Mouse (Mus musculus): ENCODE results near the gene Spsb2. TPM values are rescaled to one million over a fixed set of nuclear protein-coding genes. Genes with fewer than 3 reads are reported as not detected.

The Spsb2 gene
- total RNA-seq, 1 experiment, result 10.1 TPM

DNA sequence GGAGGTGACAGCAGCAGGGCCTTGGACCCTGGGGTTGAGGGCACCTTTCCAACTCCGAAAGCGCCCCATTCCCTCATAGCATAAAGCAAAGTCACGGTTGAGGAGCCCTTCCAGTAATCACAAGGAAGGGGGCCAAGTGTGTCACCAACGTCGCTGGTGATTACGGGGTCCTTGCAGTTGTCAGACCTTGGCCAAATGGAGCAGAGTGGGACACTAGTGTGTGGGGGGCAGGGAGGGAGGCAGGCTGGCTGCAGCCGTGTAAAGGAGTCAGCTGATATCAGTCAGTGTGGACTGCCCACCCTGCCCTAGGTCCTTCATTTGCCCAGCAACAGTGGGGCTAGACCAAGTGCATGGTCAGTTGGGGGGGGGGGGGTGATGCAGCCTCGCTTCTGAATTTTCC is 6.0 kb downstream of the Spsb2 start:
- Histone ChIP-seq H3K27ac (ENCODE audit: insufficient read depth, low read depth, low read length, poor library complexity, severe bottlenecking) (no peak overlapping the region), H3K4me1 (ENCODE audit: control insufficient read depth in 2 of 2, insufficient read depth in 2 of 2, low read length in 2 of 2, poor library complexity in 1 of 2) (peaks cover 0 to 20% of the 10 kb centered on the region in 2 experiments; a peak in 1 of 4 replicates), H3K9ac (ENCODE audit: insufficient read depth, low read depth, low read length, poor library complexity, severe bottlenecking) (no peak overlapping the region), H3K36me3 (ENCODE audit: control insufficient read depth, insufficient read depth, low read length, poor library complexity, severe bottlenecking) (peaks cover 54% of the 10 kb centered on the region), H3K4me3 (ENCODE audit: insufficient read depth in 1 of 2, low read depth in 1 of 2, low read length in 2 of 2, poor library complexity in 1 of 2, severe bottlenecking in 1 of 2) (peak overlapping the region in 1 of 2 experiments; percentile 83; a peak in 2 of 4 replicates), H3K9me3 (ENCODE audit: control insufficient read depth, insufficient read depth, low read depth, low read length) (no peaks in the 10 kb centered on the region)
- no peak for TF ChIP-seq MAFK (IDR thresholded peaks at IDR 0.05; ENCODE audit: insufficient read depth, low read depth, low read length)
- TF ChIP-seq CHD2 (IDR thresholded peaks at IDR 0.05; ENCODE audit: low read depth, low read length), result no peak
- no peak for TF ChIP-seq ZNF384 (IDR thresholded peaks at IDR 0.05; ENCODE audit: low read depth, low read length)
- no peak for TF ChIP-seq ZC3H11A (IDR thresholded peaks at IDR 0.05; ENCODE audit: borderline replicate concordance, low read depth, low read length)
- TF ChIP-seq HCFC1 (IDR thresholded peaks at IDR 0.05; ENCODE audit: borderline replicate concordance, insufficient read depth, low read length), result no peak
- DNase-seq (ENCODE audit: low read depth, low spot score), result no peak
- in situ Hi-C loops (cut with MboI; ENCODE audit: low sequenced_read_pairs in 2 of 2, unreplicated experiment in 2 of 2), result no loop called here

DNA sequence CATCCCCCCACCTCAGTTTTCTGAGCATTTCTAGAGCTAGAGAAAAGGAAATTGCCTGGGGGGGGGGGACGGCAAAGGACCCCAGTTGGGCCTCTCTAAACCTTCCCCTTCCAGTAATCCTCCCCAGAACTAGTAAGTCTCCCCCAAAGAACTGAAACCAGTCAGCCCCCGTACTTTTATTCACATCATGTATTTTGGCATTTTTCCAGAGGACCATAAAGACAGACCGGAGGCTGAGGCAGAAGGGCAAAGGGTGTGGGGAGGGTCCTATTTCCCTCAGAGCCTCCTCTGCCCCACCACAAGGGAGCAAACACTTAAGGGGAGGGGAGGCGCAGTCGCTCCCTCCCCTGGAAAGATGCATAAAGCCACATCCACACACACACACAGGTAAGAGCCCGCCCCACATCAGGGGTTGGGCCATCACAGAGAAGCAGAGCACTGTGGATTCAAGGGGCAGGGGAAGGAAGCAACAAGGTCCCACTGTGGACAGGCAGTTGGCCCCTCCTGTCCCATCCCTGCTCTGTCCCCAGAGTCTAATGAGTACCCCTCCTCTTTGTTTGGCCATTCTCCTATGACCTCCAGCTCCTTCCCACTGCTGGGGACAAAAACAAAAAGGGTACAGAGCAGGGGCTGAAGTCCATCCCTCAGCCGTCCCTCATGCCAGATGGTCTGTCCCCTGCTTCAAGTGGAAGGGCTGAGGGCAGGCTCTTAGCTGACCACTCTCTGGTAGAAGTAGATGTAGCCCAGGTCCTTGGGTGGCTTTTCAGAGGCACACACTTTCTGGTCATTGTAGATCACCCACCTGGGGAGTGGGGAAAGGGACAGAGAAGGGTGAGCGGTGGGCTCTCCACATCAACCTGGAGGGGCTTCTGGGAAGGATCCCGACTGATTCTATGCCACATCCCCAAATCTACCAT is 6.7 kb downstream of the Spsb2 start:
- Histone ChIP-seq H3K4me3 (ENCODE audit: insufficient read depth in 1 of 2, low read depth in 1 of 2, low read length in 2 of 2, poor library complexity in 1 of 2, severe bottlenecking in 1 of 2) (no peak overlapping the region), H3K36me3 (ENCODE audit: control insufficient read depth, insufficient read depth, low read length, poor library complexity, severe bottlenecking) (peaks cover 60% of the 10 kb centered on the region), H3K9me3 (ENCODE audit: control insufficient read depth, insufficient read depth, low read depth, low read length) (no peaks in the 10 kb centered on the region), H3K4me1 (ENCODE audit: control insufficient read depth in 2 of 2, insufficient read depth in 2 of 2, low read length in 2 of 2, poor library complexity in 1 of 2) (peaks cover 0 to 17% of the 10 kb centered on the region in 2 experiments; a peak in 1 of 4 replicates), H3K9ac (ENCODE audit: insufficient read depth, low read depth, low read length, poor library complexity, severe bottlenecking) (no peak overlapping the region), H3K27ac (ENCODE audit: insufficient read depth, low read depth, low read length, poor library complexity, severe bottlenecking) (no peak overlapping the region)
- DNase-seq (ENCODE audit: low read depth, low spot score), result no peak
- in situ Hi-C loops (cut with MboI; ENCODE audit: low sequenced_read_pairs in 2 of 2, unreplicated experiment in 2 of 2), result no loop called here
- no peak for TF ChIP-seq ZNF384 (IDR thresholded peaks at IDR 0.05; ENCODE audit: low read depth, low read length)
- no peak for TF ChIP-seq ZC3H11A (IDR thresholded peaks at IDR 0.05; ENCODE audit: borderline replicate concordance, low read depth, low read length)
- TF ChIP-seq CHD2 (IDR thresholded peaks at IDR 0.05; ENCODE audit: low read depth, low read length), result no peak
- TF ChIP-seq MAFK (IDR thresholded peaks at IDR 0.05; ENCODE audit: insufficient read depth, low read depth, low read length), result no peak
- TF ChIP-seq HCFC1 (IDR thresholded peaks at IDR 0.05; ENCODE audit: borderline replicate concordance, insufficient read depth, low read length), result no peak

DNA sequence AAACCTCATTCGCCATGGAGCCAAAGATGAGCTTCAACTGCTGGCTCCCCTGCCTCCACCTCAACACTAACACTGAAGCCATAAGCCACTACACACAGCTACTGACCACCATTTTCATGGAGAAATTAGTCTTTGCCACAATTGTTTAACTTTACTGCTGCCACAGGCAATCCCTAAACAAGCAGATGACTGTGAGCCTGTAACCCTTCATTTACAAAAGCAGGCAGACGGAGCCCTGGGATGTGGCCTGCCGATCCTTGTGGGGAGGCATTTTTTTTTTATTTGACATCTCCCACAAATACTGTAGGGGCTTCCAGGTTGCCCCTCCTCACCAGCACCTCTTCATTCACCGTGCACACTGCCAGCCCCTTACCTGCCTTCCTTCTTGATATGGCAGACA is 8.2 kb downstream of the Spsb2 start:
- Histone ChIP-seq H3K4me3 (ENCODE audit: insufficient read depth in 1 of 2, low read depth in 1 of 2, low read length in 2 of 2, poor library complexity in 1 of 2, severe bottlenecking in 1 of 2) (no peak overlapping the region), H3K27ac (ENCODE audit: insufficient read depth, low read depth, low read length, poor library complexity, severe bottlenecking) (no peak overlapping the region), H3K36me3 (ENCODE audit: control insufficient read depth, insufficient read depth, low read length, poor library complexity, severe bottlenecking) (peaks cover 61% of the 10 kb centered on the region), H3K9ac (ENCODE audit: insufficient read depth, low read depth, low read length, poor library complexity, severe bottlenecking) (no peak overlapping the region), H3K9me3 (ENCODE audit: control insufficient read depth, insufficient read depth, low read depth, low read length) (no peaks in the 10 kb centered on the region), H3K4me1 (ENCODE audit: control insufficient read depth in 2 of 2, insufficient read depth in 2 of 2, low read length in 2 of 2, poor library complexity in 1 of 2) (peaks cover 0 to 13% of the 10 kb centered on the region in 2 experiments; a peak in 1 of 4 replicates)
- DNase-seq (ENCODE audit: low read depth, low spot score), result no peak
- TF ChIP-seq ZNF384 (IDR thresholded peaks at IDR 0.05; ENCODE audit: low read depth, low read length) (no peak), MAFK (IDR thresholded peaks at IDR 0.05; ENCODE audit: insufficient read depth, low read depth, low read length) (no peak), HCFC1 (IDR thresholded peaks at IDR 0.05; ENCODE audit: borderline replicate concordance, insufficient read depth, low read length) (no peak), ZC3H11A (IDR thresholded peaks at IDR 0.05; ENCODE audit: borderline replicate concordance, low read depth, low read length) (no peak), CHD2 (IDR thresholded peaks at IDR 0.05; ENCODE audit: low read depth, low read length) (no peak)
- in situ Hi-C loops (cut with MboI; ENCODE audit: low sequenced_read_pairs in 2 of 2, unreplicated experiment in 2 of 2), result no loop called here

DNA sequence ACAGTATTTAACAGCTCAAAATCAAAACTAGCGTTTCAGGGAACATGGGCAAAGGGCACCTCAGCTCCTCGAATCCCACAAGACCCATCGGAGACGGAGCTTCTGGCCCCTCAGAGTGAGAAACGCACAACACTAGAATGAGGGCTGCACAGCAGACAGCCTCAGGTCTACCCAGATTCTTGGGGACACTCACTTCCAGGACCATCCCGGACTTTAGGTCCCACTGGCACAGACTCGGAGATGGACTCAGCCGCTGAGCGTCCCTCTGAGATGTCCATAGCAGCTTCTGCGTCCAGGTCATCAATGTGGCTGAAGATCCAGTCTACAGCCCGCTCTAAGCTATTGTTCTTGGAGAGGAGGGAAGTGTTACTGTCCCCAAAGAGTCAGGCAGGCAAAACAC is 8.7 kb downstream of the Spsb2 start:
- Histone ChIP-seq H3K27ac (ENCODE audit: insufficient read depth, low read depth, low read length, poor library complexity, severe bottlenecking) (no peak overlapping the region), H3K9ac (ENCODE audit: insufficient read depth, low read depth, low read length, poor library complexity, severe bottlenecking) (no peak overlapping the region), H3K36me3 (ENCODE audit: control insufficient read depth, insufficient read depth, low read length, poor library complexity, severe bottlenecking) (peaks cover 61% of the 10 kb centered on the region), H3K4me3 (ENCODE audit: insufficient read depth in 1 of 2, low read depth in 1 of 2, low read length in 2 of 2, poor library complexity in 1 of 2, severe bottlenecking in 1 of 2) (no peak overlapping the region), H3K4me1 (ENCODE audit: control insufficient read depth in 2 of 2, insufficient read depth in 2 of 2, low read length in 2 of 2, poor library complexity in 1 of 2) (peaks cover 0 to 12% of the 10 kb centered on the region in 2 experiments; a peak in 1 of 4 replicates), H3K9me3 (ENCODE audit: control insufficient read depth, insufficient read depth, low read depth, low read length) (no peaks in the 10 kb centered on the region)
- TF ChIP-seq HCFC1 (IDR thresholded peaks at IDR 0.05; ENCODE audit: borderline replicate concordance, insufficient read depth, low read length), result no peak
- no peak for TF ChIP-seq CHD2 (IDR thresholded peaks at IDR 0.05; ENCODE audit: low read depth, low read length)
- no peak for TF ChIP-seq ZNF384 (IDR thresholded peaks at IDR 0.05; ENCODE audit: low read depth, low read length)
- no peak for TF ChIP-seq MAFK (IDR thresholded peaks at IDR 0.05; ENCODE audit: insufficient read depth, low read depth, low read length)
- no peak for TF ChIP-seq ZC3H11A (IDR thresholded peaks at IDR 0.05; ENCODE audit: borderline replicate concordance, low read depth, low read length)
- in situ Hi-C loops (cut with MboI; ENCODE audit: low sequenced_read_pairs in 2 of 2, unreplicated experiment in 2 of 2), result no loop called here
- no peak for DNase-seq (ENCODE audit: low read depth, low spot score)
